Mouse (Mus musculus) layer of hippocampus, adult 2 months (tissue): ENCODE measurements at regions not wholly inside any gene's neighbourhood (a gene's known extent, or its start where the extent isn't known, plus 50 kb on each side); places are given as distances from the start of the nearest gene placed in this dataset.

Experiments used
- DNase-seq, 2 experiments: peaks; one replicate each; pipeline ENCODE4 v3.0.0; 2022; ENCODE audit warnings: low spot score in 2 of 2
- H3K27ac ChIP-seq: fragments of 200-600 bp; 2 replicates; pipeline ENCODE4 v1.8.1; 2022
- H3K4me3 ChIP-seq: fragments of 200-600 bp; 2 replicates; pipeline ENCODE4 v1.8.1; 2022; ENCODE audit warnings: mild to moderate bottlenecking
- CTCF ChIP-seq: fragments of 200-600 bp; conservative IDR thresholded peaks from 2 replicates; pipeline ENCODE4 v1.8.1; 2022; ENCODE audit warnings: antibody characterized with exemption, mild to moderate bottlenecking, moderate library complexity

DNA sequence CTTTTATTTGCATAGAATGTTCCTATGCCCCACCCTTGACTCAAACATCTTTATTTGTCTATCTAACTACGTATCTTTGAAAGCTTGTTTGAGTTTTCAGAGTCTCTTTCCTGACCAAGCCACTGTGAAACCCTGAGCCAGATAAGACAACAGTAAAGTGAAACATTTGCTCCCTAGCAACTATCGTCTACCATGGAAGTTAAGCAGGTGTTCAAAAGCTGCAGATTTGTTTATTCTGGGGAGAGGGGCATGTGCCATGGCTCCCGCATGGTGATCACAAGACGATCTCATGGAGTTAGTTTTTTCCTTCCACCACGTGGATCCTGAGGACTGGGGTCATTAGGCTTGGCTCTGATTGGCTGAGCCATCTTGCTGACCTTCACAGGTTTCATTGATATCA, 55.5 kb downstream of the Gm9972 start:
- Histone ChIP-seq H3K27ac (no peak overlapping the region), H3K4me3 (no peak overlapping the region)
- no peak for TF ChIP-seq CTCF
- no peak for DNase-seq

DNA sequence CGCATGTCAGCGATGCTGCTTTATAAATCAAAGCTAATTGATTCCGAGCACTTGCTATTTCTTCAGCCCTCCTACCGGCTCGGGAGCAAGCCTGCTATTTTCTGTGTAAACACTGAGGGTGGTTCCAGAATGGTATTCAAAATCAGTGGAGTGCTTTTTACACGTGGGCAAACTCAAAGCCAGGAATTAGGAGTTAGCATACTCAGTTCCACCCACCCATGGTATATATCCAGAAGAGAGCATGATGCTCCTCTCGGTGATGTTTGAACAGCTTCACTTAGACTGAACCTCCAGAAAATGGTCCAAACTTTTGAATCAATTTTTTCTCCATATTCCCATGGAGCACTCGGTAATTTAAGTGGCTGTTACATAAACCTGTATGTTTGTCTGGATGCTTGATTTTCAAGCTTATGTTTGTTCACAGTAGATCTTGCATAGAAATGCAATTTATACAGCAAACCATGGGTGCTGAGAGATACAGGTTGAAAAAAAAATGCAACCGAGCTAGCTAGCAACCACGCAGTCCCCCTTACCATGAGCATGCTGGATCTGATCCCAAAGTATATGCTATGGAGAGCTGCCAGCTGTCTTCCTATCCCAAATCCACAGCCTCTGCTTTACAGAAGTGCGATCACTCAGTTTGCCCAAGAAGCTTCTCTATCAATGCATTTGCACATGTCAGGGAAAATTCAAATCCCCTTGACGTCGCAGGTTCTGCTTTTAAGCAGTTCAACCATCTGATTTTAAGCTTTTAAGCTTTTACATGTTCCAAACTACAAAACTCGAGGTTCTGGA, 56.8 kb downstream of the Gm9972 start:
- no peak; the same call in 1 of the 2 replicates for TF ChIP-seq CTCF
- peak; percentile 37 to 47 for DNase-seq
- peak overlapping the region; percentile 81 for H3K27ac ChIP-seq
- no peak overlapping the region for H3K4me3 ChIP-seq

DNA sequence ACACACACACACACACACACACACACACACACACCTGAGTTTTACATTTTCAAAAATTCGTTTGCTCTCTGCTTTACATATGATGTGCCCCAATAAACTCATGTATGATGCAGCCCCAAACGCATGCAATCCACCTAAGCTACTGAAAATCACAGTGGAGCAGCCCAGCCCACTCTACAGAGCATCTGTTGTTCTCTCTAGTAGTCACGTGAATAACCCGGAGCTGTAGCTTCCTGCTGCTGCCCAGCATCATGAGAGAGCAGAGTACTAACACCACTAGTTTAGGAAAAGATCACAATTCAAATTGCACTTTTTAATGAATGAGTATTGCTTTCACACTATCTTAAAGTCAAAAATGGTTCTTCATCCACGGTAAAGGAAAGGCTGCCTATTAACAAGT, 56.7 kb upstream of the Atp10b start:
- Histone ChIP-seq H3K27ac (no peak overlapping the region), H3K4me3 (no peak overlapping the region)
- DNase-seq: no peak
- no peak for TF ChIP-seq CTCF

DNA sequence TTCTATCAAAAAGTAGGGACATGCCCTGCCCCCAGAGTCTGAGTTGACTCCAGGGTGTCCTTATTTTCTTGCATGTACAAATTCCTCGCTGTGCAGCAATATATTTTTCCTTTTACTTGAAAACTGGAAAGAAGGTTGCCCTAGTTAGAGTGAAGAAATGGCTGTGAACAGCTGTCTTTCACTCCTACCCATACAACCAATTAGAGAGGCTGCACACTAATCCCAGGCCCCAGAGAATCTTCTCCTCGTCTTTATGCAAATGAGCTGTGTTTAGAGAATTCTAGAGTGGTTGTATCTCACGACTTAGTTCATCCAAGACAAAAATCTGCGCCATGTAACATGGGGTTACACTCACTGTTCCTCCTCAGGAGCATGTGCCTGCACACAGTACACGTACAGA, 53.7 kb upstream of the Atp10b start:
- TF ChIP-seq CTCF: no peak
- Histone ChIP-seq H3K4me3 (no peak overlapping the region), H3K27ac (peak overlapping the region; percentile 36; the same call in 1 of the 2 replicates)
- no peak for DNase-seq

DNA sequence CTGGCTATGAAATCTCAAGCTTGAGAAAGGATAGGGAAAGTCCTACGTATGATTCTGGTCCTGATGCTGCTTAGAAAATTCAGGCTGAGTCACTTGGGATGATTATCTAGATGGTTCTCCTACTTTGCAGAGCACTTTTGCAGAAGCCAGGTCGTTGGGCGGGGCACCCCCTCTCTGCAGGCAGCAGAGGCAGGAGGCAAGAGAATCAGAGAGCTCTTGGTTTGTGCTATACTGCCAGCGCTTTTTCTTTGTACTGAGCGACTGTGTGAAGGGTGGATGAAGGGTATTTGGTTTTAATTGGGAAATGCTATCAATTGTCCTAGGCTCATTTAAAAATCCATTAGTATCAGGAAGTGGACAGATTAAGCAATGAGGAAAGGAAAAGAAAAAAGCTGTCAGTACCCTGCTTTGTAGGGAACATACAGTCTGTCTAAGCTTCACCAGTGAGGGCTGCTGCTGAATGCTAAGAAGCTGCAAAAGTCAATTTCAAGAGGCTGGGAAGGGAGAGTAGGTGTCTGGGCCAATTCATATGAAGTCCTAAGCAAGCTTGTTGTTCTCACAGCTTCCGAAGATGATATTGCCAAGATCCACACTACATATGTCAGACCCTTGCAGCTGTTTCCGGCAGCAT, 50.8 kb upstream of the Atp10b start:
- Histone ChIP-seq H3K4me3 (no peak overlapping the region), H3K27ac (peak overlapping the region; percentile 23; the same call in 1 of the 2 replicates)
- DNase-seq: no peak
- no peak for TF ChIP-seq CTCF
